Mouse (Mus musculus) liver, embryonic 14.5 days (tissue): ENCODE results near the gene Mroh8.

ENCODE experiments used
- CTCF ChIP-seq: IDR thresholded peaks from 2 replicates; pipeline ENCODE4 v1.5.1; 2016; ENCODE audit warnings: antibody characterized with exemption, low read depth, control low read depth
- EP300 ChIP-seq: IDR thresholded peaks from 2 replicates; pipeline ENCODE4 v1.6.1; 2016; ENCODE audit warnings: antibody characterized with exemption, low read depth

DNA sequence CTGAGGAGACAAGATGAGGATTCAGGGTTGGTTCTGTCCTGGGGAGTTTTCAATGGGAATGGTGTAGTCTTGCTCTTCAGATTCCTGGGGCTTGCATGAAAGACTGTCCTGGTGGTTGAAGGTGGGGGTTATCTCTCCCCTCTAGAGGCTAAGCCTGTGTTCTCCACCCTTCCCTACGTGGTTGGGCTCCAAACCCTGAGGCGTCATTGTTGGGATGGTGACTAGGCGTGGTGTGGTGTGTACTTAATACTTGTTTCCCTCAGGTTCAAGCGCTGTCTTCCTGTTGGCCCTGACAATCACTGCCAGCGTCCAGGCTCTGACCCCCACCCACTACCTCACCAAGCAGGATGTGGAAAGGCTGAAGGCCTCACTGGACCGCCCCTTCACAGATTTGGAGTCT, 4.0 kb upstream of the Mroh8 start:
- TF ChIP-seq CTCF (no peak), EP300 (no peak)
